Mouse (Mus musculus) layer of hippocampus, postnatal 25 days (tissue): ENCODE results near the gene App. TPM values are rescaled to one million over a fixed set of nuclear protein-coding genes. Genes with fewer than 3 reads are reported as not detected.

Experiments used
- DNase-seq, 2 experiments: peaks; one replicate each; pipeline ENCODE4 v3.0.0; 2022; ENCODE audit warnings: mixed read lengths in 2 of 2, low spot score in 1 of 2; ENCODE audit errors: extremely low spot score in 1 of 2
- total RNA-seq, 2 experiments: library from RNA; stranded (reverse); gene quantifications; 2 replicates each; pipeline ENCODE4 v1.2.3; 2021

The App gene
- total RNA-seq, 2 experiments from 2014 or later, result 1,211 to 1,267 TPM

GRCm38 (mm10) chr16:85127661-85128346, 45.8 kb downstream of the App start:
- DNase-seq, result no peak

- no peak for DNase-seq
Observed at GRCm38 (mm10) chr16:85124649-85125048, 48.9 kb downstream of the App start.

GRCm38 (mm10) chr16:85121983-85122382, 51.6 kb downstream of the App start:
- DNase-seq, result no peak

DNA sequence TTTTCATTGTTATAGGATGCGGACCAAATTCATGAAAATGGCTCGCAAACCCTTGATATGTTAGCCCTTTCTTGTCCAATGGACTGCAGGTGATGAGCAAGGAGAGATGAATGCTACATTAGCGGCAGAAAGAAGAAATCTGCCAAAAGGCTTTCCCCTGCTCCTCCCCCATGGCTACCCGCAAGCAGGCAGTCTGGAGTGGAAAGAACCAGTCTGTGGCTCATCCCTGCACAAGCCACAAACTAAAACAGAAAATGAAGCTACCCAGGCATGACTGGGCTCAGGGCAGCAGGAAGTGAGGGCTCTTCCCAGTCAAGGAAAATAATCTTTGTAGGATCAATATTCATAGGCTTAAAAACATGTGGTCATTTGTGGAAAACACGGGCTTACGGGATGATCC, 54.6 kb downstream of the App start:
- DNase-seq, result no peak

GRCm38 (mm10) chr16:85117541-85117940, 56.0 kb downstream of the App start:
- no peak for DNase-seq

- no peak for DNase-seq
Observed at GRCm38 (mm10) chr16:85115837-85116236, 57.7 kb downstream of the App start.

GRCm38 (mm10) chr16:85114742-85115141, 58.8 kb downstream of the App start:
- DNase-seq, result no peak

GRCm38 (mm10) chr16:85113941-85114340, 59.6 kb downstream of the App start:
- DNase-seq, result no peak

- DNase-seq, result no peak
Observed at GRCm38 (mm10) chr16:85112254-85112653, 61.3 kb downstream of the App start.

- DNase-seq, result no peak
Observed at GRCm38 (mm10) chr16:85110428-85110827, 63.1 kb downstream of the App start.

DNA sequence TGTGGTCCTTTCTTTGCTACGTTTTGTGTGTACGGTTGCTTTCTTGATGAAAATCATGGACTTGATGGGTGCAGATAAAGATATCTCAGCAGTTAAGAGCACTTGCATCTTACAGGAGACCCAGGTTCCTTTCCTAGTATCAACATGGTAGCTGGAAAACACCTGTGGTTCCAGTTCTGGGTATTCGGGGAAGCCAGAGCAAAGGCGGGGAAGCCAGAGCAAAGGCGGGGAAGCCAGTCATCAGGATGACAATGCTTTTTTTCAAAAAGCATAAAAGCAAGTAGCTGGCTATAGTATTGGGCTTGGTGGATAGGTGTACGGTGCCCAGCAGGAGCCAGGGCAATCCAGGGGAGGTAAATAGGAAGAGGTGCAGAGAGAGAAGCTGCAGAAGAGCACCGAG, 65.1 kb downstream of the App start:
- DNase-seq, result no peak

- no peak for DNase-seq
Observed at GRCm38 (mm10) chr16:85106644-85107323, 66.8 kb downstream of the App start.

GRCm38 (mm10) chr16:85105603-85106002, 68.0 kb downstream of the App start:
- DNase-seq, result no peak

GRCm38 (mm10) chr16:85103116-85103787, 70.3 kb downstream of the App start:
- DNase-seq, result no peak

GRCm38 (mm10) chr16:85101544-85101943, 72.0 kb downstream of the App start:
- DNase-seq, result no peak

- DNase-seq, result no peak
Observed at GRCm38 (mm10) chr16:85100806-85101205, 72.8 kb downstream of the App start.

DNA sequence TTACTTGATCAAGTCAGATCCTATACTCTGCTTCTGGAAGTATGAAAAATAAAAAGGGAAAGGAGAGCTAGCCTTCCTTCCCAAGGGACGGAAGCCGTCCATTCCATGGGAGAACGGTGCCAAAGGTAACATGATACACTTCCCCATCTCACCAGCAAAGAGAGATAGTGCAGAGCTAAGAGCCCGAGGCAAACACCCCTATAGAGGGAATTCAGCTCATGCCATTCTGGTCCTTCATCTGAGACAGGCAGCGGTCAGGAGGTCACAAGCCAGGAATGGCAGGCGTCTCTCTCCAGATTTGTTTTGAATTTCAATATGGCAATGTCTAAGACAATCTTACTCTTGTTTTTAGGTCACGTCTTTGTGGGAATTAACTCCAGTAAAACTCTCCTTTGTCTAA, 74.1 kb downstream of the App start:
- DNase-seq, result no peak

- no peak for DNase-seq
Observed at GRCm38 (mm10) chr16:85099044-85099443, 74.5 kb downstream of the App start.

- no peak for DNase-seq
Observed at GRCm38 (mm10) chr16:85096396-85096795, 77.2 kb downstream of the App start.

DNA sequence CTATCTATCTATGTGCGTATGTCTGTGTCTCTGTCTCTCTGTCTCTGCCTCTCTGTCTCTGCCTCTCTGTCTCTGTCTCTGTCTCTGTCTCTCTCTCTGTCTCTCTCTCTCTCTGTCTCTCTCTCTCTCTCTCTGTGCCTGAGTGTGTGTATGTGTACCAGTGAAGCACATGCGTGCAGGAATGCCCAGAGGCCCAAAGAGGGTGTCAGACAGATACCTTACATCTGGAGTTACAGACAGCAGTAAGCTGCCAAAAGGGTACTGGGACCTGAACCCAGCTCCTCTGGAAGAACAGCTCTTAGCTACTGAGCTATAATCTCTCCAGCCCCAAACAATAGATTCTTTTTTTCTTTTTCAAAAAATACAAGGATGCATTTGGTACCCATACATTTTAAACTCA, 77.6 kb downstream of the App start:
- DNase-seq, result no peak

DNA sequence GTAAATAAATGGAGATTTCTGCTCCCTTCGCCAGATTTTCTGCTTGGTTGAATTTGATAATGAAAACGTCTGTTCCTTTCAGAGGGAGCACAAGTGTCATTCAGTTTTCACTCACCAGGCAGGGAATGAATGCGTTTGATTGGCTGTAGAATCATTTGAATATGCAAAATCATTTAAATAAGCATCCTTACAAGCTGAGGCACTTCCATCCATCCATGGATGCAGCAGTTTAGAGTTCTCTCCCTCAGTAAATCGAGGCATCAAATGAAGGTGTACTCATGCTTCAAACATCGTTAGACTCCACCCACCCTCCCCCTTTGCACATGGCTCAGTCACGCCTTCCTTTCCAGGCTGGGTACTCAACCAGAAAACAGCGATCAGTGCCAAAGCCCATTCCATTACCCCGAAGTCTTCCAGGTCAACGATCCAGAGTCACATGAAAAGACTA, 80.9 kb downstream of the App start:
- no peak for DNase-seq

- no peak for DNase-seq
Observed at GRCm38 (mm10) chr16:85092183-85092582, 81.4 kb downstream of the App start.
